Mouse (Mus musculus): ENCODE results near the gene Kbtbd6.

- 0 out of 2 replicates have a peak, but pooled peaks have one; percentile 20 for TF ChIP-seq POLR2A (IDR thresholded peaks at IDR 0.05; ENCODE audit: low read depth, low read length)
- peak; percentile 23; the same call in 1 of the 2 replicates for TF ChIP-seq CTCF (IDR thresholded peaks at IDR 0.05; ENCODE audit: borderline replicate concordance, insufficient read depth, low read length)
Measured at GRCm38 (mm10) chr14:79486993-79487731, 35.5 kb downstream of the Kbtbd6 start.

Measured in embryonic fibroblast, embryonic 13.5 days (primary cell).